Mouse (Mus musculus) kidney, adult 2 months (tissue): ENCODE measurements at regions not wholly inside any gene's neighbourhood (a gene's known extent, or its start where the extent isn't known, plus 50 kb on each side); places are given as distances from the start of the nearest gene placed in this dataset.
A peak's percentile ranks its signal among the peaks of the same experiment; 100 is the strongest.

ENCODE experiments used
- DNase-seq: peaks from one replicate; pipeline ENCODE4 v3.0.0; 2021
- H3K27ac ChIP-seq: fragments of 200-500 bp; 2 replicates; pipeline ENCODE4 v1.5.1; 2012; ENCODE audit warnings: low read depth, low read length, control low read depth, inconsistent platforms; ENCODE audit not compliant: insufficient read depth
- H3K27me3 ChIP-seq: fragments of 200-500 bp; replicated peaks from 2 replicates; pipeline ENCODE4 v1.6.1; 2012; ENCODE audit warnings: mild to moderate bottlenecking, moderate library complexity, low read length, inconsistent platforms; ENCODE audit not compliant: control insufficient read depth, insufficient read depth
- H3K36me3 ChIP-seq: fragments of 200-500 bp; 2 replicates; pipeline ENCODE4 v1.6.1; 2012; ENCODE audit warnings: mild to moderate bottlenecking, moderate library complexity, low read length, inconsistent platforms; ENCODE audit not compliant: control insufficient read depth, insufficient read depth
- H3K4me1 ChIP-seq: fragments of 200-500 bp; 2 replicates; pipeline ENCODE4 v1.6.1; 2011; ENCODE audit warnings: low read length; ENCODE audit not compliant: control insufficient read depth, insufficient read depth
- H3K4me3 ChIP-seq: fragments of 200-500 bp; 2 replicates; pipeline ENCODE4 v1.5.1; 2011; ENCODE audit warnings: mild to moderate bottlenecking, low read depth, low read length, control low read depth; ENCODE audit not compliant: insufficient read depth
- CTCF ChIP-seq: fragments of 200-500 bp; conservative IDR thresholded peaks from 2 replicates; pipeline ENCODE4 v1.5.1; 2011; ENCODE audit warnings: low read depth, mild to moderate bottlenecking, control low read depth, low read length, moderate library complexity, mixed read lengths; ENCODE audit not compliant: insufficient read depth, insufficient read length
- POLR2A ChIP-seq: fragments of 200-500 bp; IDR thresholded peaks from one replicate; pipeline ENCODE4 v1.6.1; 2011; ENCODE audit warnings: low read depth, low read length, control low read depth
- whole genome bisulfite sequencing: fragments of 180-500 bp; shearing (Covaris S2); methylation state at CpG from one replicate; pipeline ENCODE4 v1.1.7; 2018; 5-methylcytosine and 5-hydroxymethylcytosine counted together

DNA sequence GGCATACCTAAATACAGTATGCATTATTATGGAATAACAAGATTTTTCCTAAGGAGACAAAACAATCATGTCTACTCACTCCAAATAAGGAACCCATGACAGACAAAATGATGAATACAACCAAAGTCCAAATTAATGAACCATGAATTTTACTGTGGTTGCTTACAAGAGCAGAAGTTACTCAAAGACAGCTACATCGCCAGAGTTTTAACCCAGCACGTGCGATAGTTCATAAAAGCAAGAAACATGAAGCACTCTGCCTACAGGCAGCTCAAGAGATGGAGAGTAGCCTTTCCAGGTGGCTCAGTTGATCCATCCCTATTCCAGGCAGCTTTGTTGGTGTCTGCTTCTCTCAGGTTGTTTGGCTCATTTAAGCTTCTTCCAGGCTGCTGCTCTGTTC is 176.8 kb downstream of the Olfr1505 start:
- DNase-seq: peak; percentile 65
- Histone ChIP-seq H3K4me1 (no peaks in the 10 kb centered on the region; the same call in 1 of the 2 replicates), H3K27me3 (no peaks in the 10 kb centered on the region; the same call in 1 of the 2 replicates), H3K27ac (no peak overlapping the region), H3K36me3 (no peaks in the 10 kb centered on the region), H3K4me3 (no peak overlapping the region)
- TF ChIP-seq CTCF (no peak), POLR2A (no peak)
- 52% methylated on average over 3 of the region's 3 CpGs for WGBS

DNA sequence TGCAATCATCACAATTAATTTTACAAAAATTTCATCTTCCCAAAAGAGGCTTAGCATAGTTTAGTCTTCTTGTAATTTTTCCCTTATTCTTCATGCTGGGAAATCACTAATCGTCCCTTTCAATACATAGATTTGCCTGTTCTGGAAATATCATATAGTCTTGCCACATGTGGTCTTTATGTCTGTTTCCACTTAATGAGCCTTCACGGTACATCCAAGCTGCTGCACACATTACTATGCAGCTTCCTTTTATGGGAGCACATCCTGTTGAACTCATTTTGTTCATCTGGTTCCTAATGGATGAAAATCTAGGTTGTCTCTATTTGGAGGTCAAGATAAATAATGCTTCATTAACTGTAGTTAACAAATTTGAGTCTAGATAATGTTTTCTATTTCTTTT is 180.9 kb downstream of the Olfr1505 start:
- 76% methylated on average over 2 of the region's 2 CpGs for WGBS
- no peaks in the 10 kb centered on the region; the same call in 1 of the 2 replicates for H3K4me1 ChIP-seq
- TF ChIP-seq POLR2A (no peak), CTCF (no peak)
- no peak overlapping the region for H3K4me3 ChIP-seq
- no peaks in the 10 kb centered on the region for H3K36me3 ChIP-seq
- DNase-seq: no peak
- no peak overlapping the region for H3K27ac ChIP-seq
- no peaks in the 10 kb centered on the region for H3K27me3 ChIP-seq

DNA sequence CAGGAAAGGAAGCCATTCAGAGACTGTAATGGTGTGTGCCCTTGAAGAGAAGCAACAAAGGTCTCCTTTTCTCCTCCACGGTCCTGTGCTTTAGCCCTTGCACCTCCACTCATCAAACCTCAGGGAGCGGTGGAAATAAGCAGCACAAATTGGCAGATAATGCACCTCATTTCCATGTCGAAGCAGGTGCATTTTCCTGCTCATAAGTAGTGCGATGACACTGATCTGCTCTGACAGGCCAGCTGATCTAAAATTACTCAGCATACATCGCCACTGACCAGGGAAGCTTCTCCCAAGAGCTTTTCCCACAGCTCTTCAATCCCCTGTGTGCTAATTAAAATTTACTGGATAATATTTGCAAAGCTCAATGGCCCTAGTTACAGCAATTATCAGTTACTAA is 182.9 kb downstream of the Olfr1505 start:
- DNase-seq: no peak
- Histone ChIP-seq H3K36me3 (no peaks in the 10 kb centered on the region), H3K4me3 (no peak overlapping the region), H3K27ac (no peak overlapping the region), H3K4me1 (no peaks in the 10 kb centered on the region), H3K27me3 (no peaks in the 10 kb centered on the region)
- no peak for TF ChIP-seq POLR2A
- TF ChIP-seq CTCF: no peak
- WGBS: 81% methylated on average over 5 of the region's 5 CpGs

DNA sequence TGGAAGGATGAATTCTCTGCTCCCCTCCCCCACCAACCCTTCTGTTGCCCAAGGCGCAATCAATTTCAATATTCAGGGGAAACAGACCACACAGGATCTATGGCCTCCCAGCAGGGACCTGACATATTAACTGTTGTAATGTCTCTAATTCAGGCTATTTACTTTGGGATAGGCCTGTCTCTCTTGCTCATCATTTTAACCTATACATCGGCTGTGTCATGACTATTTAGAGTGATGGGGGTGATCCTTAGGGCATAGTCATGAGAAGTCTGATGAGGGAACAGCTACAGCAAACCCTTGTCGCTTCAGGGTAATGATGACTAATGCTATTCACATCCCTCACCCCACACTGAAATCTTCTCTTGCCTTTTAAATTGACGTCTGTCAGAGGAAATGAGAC is 195.8 kb downstream of the Olfr1505 start:
- TF ChIP-seq POLR2A (no peak), CTCF (no peak)
- DNase-seq: no peak
- no peak overlapping the region for H3K4me3 ChIP-seq
- H3K27me3 ChIP-seq: no peaks in the 10 kb centered on the region
- 65% methylated on average over 4 of the region's 4 CpGs for WGBS
- no peaks in the 10 kb centered on the region for H3K36me3 ChIP-seq
- no peaks in the 10 kb centered on the region for H3K4me1 ChIP-seq
- H3K27ac ChIP-seq: no peak overlapping the region

DNA sequence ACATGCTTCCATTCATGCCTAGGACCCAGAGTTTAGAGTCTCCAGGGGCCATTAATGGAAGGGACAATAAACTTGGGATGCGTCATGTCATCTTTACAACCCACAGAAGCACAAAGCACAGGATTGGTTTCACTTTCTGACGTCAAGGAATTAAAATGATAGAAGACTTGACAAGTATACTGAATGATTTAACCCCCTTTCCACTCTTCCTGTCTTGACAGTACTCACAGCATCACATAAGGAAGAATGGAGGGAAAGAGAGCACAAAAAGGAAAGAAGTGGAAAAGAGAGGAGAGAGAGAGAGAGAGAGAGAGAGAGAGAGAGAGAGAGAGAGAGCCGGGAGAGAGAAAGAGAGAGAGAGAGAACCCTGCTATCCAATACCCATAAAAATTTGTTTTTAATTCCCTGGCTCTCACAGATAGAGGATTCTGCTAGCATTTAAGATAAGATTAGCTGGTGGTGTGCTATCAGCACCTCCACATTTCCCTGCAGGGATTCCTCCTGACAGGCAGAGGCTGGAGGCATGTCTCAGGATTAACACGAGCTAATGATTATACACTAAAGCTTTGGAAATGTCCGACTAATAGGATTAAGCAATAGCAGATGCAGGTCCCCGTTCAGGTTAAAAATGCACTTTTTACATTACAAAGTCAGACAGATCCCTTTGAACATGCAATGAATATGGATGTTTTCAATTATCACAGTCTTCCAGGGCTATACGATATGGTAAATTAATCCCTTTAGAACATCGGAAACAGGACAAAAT is 210.2 kb downstream of the Olfr1505 start:
- WGBS: 19% methylated on average over 8 of the region's 8 CpGs
- Histone ChIP-seq H3K36me3 (no peaks in the 10 kb centered on the region), H3K4me1 (peaks cover 2% of the 10 kb centered on the region; the same call in 1 of the 2 replicates), H3K4me3 (no peak overlapping the region), H3K27me3 (no peaks in the 10 kb centered on the region), H3K27ac (no peak overlapping the region)
- TF ChIP-seq POLR2A (no peak), CTCF (no peak)
- DNase-seq: peak; percentile 51

DNA sequence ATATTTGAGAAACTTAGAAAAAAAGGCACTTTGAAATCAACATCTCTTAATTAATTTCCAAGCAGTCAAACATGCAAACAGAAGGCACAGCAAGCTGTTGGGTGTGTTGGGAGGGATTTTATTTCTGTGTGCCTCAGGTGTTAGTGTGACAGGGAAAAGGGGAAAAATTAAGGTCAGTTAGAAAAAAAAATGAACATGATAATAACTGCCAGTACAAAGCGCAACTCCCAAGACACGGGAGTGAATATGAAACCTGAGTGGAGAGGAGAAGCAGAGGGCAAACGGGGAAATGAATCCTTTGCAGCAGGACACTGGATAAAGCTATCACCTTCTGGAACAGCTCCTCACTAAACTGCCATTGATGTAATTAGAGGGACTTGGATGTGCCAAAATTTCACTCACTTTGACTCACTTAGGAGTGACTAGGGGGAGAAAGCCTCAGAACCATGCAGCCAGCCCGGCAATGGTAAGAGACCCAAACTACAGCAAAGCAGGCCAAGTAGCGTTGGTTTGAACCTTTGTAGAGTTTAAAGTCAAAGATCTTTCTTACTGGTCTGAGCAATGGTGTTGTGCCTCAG is 211.0 kb downstream of the Olfr1505 start:
- H3K27ac ChIP-seq: no peak overlapping the region
- WGBS: 63% methylated on average over 5 of the region's 5 CpGs
- H3K36me3 ChIP-seq: no peaks in the 10 kb centered on the region
- peaks cover 6% of the 10 kb centered on the region; the same call in 1 of the 2 replicates for H3K4me1 ChIP-seq
- TF ChIP-seq CTCF (no peak), POLR2A (no peak)
- DNase-seq: no peak
- no peak overlapping the region for H3K4me3 ChIP-seq
- no peaks in the 10 kb centered on the region for H3K27me3 ChIP-seq

DNA sequence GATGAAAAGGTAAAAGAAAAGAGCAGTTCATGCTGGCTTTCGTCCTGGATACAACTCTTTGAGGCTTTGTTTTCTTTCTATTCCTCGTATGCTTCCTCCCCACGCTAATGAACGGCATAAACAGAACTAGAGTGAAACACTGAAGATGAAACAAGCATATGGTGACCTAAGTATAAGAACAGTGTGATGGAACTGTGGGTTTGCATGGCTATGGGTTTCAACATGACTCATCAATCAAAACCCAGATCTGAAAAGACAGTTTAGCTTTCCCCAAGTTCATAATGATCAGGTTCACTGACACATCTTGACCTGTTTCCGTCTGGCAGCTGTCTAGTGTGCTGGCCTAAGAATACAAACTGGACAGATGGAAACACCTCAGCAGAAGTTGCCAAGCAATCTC is 211.7 kb downstream of the Olfr1505 start:
- Histone ChIP-seq H3K27ac (no peak overlapping the region), H3K36me3 (no peaks in the 10 kb centered on the region), H3K4me1 (peaks cover 6% of the 10 kb centered on the region; the same call in 1 of the 2 replicates), H3K27me3 (no peaks in the 10 kb centered on the region), H3K4me3 (no peak overlapping the region)
- 79% methylated on average over 5 of the region's 5 CpGs for WGBS
- no peak for TF ChIP-seq POLR2A
- no peak for TF ChIP-seq CTCF
- DNase-seq: no peak
